Mouse (Mus musculus): ENCODE measurements around the gene Pax5. TPM values are rescaled to one million over a fixed set of nuclear protein-coding genes. Genes with fewer than 3 reads are reported as not detected.
A peak's percentile ranks its signal among the peaks of the same experiment; 100 is the strongest.
"Not testable (repeated sequence)": the region's sequence is repeated elsewhere in the genome, so short reads cannot be mapped to it uniquely, and the experiment has no call there.

Gene Pax5
- under 1 TPM; 0.14 to 0.37 TPM for total RNA-seq (2021)
- long read RNA-seq, experiment 1 = 0 reads
- long read RNA-seq, experiment 2 = 0 reads

DNA sequence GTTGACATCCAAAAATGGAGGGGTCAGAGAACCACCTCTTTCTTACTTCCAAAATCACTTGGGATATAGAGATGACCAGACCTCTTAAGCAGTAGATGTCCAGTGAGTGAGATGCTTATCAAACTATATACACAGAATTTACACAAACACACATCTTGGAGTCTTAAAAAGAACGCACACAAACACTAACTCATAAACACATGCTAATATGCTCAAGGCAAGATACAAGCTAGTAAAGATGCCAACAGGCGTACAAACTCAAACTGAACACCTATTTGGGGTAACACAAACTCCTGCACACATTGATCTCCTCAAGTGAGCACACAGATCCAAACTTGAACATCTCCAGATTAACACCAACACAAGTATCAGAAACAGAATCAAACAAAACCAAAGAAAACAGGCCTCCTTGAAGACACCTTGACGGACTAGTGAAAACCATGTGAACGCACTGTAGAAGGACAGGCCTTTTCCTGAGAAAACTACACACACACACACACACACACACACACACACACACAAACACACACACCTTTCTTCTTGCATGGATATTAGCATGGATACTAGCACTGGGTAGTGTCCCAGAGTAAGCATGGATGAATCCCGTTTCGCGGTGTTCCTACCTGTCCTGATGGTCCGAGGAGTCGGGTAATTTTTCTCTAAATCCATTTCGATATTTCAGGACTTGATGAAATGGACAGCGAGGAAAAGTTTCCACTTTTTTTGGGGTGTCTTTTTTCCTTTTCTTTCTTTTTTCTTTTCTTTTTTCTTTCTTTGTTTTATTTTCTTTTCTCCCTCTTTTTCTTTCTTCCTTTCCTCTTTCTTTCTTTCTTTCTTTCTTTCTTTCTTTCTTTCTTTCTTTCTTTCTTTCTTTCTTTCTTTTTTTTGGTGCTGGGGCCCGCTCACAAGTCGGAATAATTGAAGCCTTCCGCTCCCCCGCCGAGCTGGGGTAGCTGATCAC lies at the start of gene Pax5:
Gene Pax5 (minus strand): TSS at position 748 of the 961 bp plus-strand sequence.
- DNase-seq (ENCODE audit: low spot score in 2 of 2) = no peak

DNA sequence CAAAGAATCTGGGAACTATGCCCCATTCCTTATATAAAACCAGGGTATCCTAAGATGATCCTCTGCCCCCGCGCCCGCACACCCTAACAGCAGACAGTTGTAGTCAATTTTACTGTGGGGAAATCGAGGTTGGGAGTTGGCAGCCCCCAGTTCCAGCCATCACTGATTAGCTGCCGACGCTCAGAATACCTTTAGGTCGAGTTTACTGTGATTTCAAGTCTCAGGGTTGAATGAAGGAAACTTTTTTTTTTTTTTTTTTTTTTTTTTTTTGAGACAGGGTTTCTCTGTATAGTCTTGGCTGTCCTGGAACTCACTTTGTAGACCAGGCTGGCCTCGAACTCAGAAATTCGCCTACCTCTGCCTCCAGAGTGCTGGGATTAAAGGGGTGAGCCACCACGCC lies 46.8 kb upstream of the Pax5 start:
- not testable (repeated sequence) for DNase-seq (ENCODE audit: low spot score in 2 of 2)

DNA sequence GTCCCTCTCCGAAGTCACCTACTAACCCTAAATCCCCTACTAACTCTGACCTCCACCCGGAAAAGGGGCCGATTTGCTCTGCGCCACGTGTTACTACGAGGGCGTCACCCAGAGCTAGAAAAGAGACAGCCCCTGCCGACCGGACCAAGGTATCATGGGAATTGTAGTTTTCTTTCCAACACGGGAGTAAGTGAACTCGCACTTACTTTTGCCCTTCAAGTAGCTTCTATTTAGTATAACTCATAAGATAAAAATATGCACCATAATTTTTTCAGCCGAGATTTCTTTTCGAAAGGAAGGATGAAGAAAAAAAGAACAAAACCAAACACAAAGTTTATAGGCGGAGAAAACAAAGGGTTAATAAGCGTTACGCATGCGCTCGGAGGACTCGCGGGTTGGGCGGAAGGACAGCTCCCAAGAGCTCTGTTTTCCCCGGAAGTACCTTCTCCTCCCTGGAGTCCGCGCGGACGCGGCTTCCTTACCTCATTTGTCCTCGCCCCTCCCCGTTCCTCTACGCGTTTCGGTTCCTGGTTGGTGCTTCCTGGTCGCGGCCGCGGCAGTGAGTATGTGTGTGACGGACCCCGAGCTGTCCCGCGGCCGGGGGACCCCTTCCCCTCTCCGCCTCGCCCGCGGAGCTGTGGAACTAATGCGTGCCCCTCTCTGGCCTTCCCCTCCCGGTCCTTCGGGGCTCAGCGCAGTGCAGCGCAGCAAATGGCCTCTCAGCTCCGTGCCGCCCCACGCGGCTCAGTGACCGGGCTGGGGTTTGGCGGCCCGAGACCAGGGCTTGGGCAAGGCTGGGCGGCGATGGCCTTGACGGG lies 46.1 kb upstream of the Pax5 start:
- peak; percentile 89 to 96 for DNase-seq (ENCODE audit: low spot score in 2 of 2)

DNA sequence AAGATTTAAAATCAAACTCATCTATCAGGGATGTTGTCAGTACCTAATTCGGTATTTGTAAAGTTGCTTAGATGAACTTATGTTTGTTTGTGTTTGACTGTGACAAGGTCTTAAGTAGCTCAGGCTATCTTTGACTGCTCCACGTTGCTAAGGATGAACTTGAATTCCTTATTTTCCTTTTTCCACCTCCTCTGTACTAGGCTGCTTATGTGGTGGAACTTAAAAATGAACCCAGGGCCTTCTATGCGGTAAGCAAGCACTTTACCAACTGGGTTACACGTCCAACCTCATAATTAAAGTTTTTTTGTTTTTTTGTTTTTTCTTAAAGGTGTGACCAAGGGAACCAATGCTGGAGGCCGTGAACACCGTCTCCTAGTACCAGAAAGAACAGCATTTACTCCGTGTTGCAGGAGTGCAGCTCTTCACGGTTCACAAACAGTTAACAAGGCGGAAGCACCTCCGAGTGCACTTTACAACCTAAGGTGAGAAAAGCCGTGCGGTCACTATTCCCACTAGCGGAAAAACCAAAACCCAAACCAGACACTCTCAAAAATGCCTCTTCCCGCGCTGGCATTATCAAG lies 45.4 kb upstream of the Pax5 start, which contains the start of gene Zcchc7:
Gene Zcchc7 (plus strand): TSS at position 325 of the 581 bp plus-strand sequence.
- no peak for DNase-seq (ENCODE audit: low spot score in 2 of 2)

DNA sequence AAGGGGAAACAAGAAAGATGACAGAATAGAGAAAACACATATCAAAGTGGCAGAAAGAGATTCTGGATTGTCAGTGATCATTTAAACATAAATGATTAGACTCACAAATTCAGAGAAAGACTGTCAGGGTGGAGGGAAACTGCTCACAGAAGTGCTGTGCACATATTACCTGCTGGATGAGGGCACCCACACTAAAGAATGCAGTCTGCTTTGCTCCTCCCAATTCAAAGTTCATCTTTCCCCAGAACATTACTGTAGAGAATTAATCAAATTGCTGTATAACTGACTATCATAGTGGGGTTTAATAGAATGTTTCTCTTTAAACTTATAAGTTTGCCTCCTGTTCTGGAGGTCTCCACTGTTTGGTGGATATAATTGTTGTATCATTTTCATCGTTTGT lies 30.2 kb upstream of the Pax5 start:
- DNase-seq (ENCODE audit: low spot score in 2 of 2) = no peak

DNA sequence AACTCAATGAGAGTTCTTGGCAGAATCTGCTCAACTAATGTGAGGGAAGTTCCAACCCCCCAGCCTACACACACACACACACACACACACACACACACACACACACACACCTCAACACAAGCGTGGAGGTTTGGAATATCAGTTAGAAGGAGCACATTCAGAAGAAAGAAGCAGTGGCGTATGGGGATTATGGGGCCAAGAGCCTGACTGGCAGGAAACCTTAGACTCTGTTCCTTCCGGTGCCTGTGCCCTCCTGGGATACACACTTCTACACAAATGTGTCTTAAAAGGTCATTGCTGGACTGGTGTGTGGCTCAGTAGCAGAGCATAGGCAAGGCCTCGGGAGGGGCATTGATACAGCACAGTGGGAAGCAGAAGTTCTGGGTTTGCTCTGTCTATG lies 10.9 kb upstream of the Pax5 start:
- DNase-seq (ENCODE audit: low spot score in 2 of 2) = no peak

DNA sequence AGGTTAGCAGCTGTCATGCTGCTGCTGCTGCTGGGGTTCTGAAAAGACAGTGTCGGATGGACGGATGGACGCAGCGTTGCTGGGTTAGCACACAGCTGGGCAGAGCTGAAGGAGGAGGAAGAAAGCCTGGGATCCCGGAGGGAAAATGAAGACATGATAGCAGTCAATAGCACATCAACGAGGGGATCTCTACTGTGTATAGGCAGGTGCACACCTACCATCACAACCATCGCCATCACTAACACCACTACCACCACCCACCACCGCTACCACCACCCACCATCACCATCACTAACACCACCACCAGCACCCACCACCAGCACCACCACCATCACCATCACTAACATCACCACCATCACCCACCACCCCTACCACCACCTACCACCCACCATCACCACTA lies 9.8 kb upstream of the Pax5 start:
- DNase-seq (ENCODE audit: low spot score in 2 of 2) = no peak

DNA sequence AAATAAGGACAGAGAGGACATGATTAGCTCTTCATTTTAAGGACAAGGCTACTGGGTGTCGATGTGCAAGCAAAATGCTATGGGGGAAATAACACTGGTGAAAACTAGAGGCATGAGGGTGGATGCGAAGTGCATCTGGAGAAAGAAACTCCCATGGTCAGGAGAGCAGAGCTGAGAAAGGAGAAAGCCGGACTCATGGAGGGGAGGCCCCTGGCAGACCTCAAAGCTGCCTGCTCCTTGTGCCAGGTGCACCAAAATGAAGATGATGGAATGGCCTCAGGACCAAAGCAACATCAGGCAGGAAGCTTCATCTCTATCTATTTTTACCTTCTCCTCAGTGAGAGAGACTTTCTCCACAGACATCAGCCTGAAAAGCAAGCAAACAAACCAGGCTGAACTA lies 7.4 kb upstream of the Pax5 start:
- no peak for DNase-seq (ENCODE audit: low spot score in 2 of 2)

DNA sequence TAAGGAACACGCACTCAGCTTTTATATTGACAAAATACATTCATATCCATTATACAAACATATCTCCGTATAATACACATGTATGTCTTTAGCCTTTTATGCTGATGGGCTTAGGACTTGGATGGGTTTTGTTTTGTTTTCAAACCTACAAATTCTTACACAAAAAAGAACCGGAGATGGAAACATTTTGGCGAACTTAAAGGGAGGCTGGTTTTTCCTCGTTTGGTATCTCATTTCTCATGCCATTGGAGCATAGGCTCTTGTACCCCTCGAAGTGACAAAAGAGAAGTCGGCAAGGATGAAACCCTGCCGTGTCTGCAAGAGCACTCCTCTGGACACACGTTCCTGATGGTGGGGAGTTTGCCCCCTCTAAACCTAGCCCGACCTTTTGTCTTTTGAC lies 6.1 kb upstream of the Pax5 start:
- DNase-seq (ENCODE audit: low spot score in 2 of 2) = no peak

DNA sequence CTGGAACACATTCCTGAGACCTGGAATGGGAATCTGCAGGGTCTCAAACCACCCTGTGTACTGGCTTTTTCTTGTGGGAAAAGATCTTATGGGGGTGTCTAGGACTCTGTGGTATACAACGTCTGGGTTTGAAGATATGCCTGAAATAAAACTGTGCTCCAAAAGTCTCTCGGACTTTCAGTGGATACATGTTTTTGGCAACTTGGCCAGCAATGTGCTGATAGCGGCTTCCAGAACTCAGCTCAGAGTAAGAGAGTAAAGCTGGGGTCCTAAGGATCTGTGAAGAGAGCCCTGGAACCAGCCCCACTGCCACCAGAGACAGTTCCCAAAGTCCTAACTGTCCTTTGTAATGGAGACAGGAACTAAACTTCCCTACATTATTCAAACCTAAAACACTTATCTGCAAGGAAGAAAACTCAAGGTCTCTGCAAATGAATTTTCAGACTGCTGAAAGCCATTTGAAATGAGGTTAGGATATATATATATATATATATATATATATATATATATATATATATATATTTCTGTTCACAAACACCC lies 5.4 kb upstream of the Pax5 start:
- DNase-seq (ENCODE audit: low spot score in 2 of 2) = no peak

DNA sequence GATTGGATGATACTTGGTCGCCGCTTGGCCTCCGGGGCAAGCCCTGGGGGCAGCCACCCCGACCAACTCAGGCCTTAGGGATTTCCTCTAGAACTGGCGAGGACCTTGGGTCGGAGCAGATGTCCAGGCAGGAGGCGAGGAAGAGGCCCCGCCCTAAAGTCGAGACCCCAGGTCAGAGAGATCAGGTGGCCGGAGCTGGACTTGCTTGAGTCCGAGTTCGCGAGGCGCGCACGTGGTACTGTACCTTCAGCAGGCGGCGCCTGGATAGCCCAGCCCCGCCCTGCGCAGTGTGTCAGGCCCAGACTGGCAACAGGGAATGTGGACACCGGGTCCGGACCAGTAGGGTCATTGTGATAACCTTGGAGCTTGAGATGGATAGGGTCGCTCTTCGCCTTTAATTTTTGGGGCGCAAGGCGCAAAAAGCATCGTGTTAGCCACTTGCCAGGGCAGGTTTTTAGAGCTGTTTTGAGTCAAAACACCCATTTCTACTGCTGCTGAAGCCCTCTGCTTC lies 3.9 kb upstream of the Pax5 start:
- no peak for DNase-seq (ENCODE audit: low spot score in 2 of 2)

DNA sequence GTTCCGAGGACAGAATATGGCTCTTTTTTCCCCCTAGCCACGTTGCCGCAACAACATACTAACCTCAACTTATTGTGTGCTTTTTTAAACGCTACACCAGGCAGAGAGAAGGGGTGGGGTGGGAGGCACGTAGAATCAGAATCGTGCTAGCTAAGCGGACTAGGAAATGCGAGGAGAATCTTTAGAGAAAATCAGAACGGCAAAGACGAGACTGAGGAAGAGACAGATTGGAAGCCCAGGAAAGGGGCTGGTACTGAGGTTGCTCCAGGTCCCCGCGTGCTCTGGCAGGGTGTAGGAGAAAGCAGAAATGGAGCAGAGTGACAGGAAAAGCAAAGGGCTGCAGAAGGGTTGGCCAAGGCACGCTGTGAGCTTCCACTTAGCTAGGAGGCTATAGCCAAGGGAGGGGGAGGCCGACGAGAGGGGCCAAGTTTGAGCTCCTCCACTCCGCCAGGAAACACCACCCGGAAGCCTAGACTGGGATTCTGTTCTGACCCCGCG lies 3.3 kb upstream of the Pax5 start:
- no peak for DNase-seq (ENCODE audit: low spot score in 2 of 2)

DNA sequence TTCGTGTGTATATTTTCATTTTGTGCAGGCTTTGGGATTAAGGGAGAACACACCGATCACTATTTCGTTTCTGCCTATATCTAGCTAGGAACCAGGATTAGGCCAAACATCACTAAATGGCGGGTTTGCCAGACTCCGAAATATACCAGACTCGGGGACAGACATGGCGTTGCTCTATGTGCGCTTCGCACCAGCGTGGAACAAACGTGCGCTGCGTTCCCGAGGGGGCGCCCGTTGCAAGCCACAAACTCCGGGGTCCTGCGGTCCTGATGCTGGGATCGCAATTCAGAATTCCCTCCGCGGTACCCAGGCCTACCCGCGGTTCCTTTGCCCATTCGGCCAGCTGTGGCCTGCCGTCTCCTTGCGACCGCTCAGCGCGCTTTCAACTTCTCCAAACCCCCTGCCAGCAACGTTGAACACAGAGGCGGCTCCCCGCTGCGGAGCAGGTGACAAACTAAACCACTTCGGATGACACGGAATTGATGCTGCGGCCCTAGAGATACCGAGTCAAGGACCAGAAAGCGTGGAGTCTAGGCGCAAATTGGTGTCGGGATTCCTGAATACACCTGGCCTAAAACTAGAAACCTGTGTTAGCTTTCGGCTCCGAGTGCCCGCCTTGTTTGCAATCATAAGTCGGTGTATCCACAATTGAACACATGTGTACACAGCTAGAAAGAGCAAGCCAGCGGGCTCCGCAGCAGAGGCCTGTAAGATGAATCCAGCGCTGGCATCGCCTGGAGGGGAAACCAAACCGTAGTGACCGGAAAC lies 2.7 kb upstream of the Pax5 start:
- no peak for DNase-seq (ENCODE audit: low spot score in 2 of 2)

DNA sequence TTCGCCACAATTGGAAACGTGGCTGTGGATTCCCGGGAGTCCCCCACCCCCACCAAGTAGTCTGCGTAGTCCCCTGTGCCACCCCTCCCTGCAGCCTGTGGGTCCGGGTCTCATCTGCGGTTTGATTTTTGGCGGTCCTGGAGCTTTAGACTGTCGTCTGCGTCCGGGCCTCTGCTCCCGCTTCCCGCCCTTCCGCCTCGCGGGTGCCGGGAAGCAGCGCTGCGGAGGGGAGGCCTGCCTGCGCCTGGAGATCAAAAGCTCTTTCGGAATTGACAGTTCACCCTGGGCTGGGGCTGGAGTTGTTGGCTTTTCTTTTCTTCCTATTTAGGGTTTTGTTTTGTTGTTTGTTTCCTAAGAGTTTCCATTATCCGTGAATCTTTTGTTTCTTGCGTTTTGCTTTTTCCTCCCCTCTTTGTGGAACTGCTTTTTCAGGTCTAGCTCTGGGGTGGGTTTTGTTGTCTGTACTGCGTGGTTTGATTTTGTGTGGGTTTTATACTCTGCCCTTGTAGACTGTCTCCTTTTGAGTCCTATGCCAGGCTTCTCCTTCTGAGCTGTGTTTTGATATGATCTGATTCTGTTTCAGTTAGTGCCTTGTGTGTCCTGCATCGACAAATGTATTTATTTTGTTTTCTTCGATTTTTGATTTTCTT lies 1.9 kb upstream of the Pax5 start:
- DNase-seq (ENCODE audit: low spot score in 2 of 2) = no peak

DNA sequence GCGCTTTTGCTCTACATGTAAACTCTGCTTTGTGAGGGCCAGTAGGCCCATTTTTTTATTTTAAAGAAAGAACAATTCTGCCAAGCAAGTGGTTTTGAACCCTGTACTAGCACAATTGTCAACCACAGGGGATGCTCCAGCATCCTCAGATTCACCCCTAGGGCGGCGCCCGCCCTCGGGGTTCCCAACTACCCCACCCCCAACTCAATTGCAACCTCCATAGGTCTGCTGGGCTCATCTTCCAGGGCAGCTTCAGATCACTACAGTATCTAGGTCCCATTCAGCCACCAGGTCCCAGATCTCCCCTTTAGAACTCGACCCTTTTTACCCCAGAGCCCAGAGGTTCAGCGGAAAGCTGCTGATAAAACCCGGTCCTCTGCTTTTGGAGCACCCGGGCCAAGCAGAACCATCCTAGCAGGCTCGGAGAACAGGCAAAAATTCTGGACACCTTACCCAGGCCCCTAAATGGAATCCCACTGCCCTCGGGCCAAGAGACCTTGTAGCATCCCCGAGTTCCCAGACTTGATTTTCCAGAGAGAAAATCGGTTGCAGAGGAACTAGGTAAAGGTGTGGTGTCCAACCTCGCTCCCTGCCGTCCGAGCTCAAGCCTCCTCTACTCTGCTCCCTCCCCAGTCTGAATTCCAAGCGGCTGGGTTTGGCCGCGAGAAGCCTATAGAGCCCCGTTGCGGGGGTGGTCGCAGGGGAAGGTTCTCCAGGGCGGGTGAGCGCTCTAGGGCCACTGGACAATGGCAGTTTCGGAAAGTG lies 1.0 kb upstream of the Pax5 start:
- DNase-seq (ENCODE audit: low spot score in 2 of 2) = no peak

DNA sequence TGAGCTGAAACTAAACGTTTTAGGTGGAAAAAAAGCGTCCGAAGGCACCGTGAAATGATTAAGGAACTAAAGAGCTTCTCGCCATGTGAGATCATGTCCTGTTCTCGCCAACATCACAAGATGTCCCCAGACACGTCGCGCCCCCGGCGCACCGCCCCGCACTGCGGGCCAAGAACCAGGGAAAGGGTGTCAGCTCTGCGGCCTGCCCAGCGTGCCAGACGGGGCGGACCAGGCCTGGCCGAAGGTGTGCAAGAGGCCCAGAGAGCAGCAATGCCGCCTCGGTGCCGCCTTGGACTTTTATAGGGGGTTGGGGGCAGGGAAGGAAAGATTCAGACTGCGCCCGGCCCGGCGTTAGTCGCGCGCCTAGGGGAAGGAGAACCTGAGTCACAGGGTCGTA lies 412 bp upstream of the Pax5 start:
- DNase-seq (ENCODE audit: low spot score in 2 of 2) = no peak

DNA sequence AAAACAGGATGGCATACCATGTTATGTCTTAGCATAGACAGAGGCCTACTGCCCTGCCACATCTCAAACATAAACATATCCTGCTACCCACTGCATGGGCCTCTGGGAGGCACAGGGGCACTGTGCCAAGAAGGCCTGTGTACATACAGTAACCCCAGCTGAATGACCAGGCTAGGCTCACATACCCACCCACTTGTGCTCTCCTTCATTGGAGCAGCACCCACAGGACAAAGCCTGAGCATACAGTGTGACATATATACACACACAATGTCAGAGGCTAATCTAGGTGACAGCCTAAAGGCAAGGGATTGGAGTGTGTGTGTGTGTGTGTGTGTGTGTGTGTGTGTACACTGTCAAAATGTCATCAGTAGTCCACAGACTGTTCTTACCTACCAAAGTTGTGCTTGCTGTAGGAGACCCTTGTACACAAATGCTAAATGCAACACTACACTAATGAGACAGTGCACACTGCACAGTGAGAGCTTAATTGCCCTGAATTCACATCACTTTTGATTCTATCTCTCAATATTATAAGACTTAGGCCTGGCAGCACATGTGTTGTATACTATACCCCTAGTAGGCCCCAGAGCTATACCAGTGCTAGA lies 1.1 kb downstream of the Pax5 start:
- DNase-seq (ENCODE audit: low spot score in 2 of 2) = no peak

DNA sequence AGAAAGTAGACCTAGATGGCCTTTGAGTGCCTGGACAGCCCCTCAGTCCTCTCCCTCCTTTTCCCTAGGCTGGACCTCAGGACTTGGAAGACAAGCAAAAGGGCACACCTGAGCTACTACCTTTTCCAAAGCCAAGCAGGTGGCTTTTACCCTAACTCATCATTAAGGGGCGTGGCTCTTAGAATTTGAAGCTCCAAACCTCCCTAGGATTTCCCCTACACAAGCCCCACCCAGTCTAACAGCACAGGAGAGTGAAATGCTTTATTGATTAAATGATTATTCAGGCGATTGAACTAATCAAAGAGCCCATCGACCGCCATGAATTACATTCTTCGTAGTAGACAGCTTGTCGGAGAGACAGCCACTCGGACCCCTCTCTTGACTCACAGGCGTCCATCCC lies 2.0 kb downstream of the Pax5 start:
- DNase-seq (ENCODE audit: low spot score in 2 of 2) = no peak

DNA sequence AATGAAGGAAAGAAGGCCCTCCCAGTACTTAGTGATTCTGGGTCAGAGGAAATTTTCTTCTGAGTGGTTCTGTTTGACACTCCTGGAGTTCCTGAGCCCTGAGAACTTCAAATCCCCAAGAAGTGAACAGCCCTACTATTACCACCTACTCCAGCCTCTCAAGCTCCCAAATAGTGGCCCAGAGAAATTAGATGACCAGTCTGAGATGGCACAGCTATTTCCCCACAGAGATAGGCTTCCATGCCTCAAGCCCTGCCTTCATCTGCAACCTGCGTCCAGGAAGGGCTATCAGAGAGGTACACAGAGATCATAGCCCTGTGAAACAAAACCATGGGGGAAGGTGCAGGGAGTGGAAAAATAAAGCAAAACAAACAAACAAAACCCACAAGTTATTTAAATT lies 3.4 kb downstream of the Pax5 start:
- DNase-seq (ENCODE audit: low spot score in 2 of 2) = no peak
